Mouse (Mus musculus) limb, embryonic 12.5 days (tissue): ENCODE results near the gene Unc45a. TPM values are rescaled to one million over a fixed set of nuclear protein-coding genes. Genes with fewer than 3 reads are reported as not detected.

Source experiments
- ATAC-seq: fragments of 200-750 bp; cut with Nextera tagmentation; 2 replicates; pipeline ENCODE4 v1.8.0; 2017; ENCODE audit warnings: low read depth, moderate TSS enrichment; ENCODE audit not compliant: insufficient number of reproducible peaks, insufficient read depth, low FRiP score, low TSS enrichment
- H3K27ac ChIP-seq: fragments of 300-500 bp; sonication (generic); 2 replicates; pipeline ENCODE4 v1.5.1; 2016; ENCODE audit warnings: mild to moderate bottlenecking, moderate library complexity
- H3K27me3 ChIP-seq: fragments of 300-500 bp; sonication (generic); 2 replicates; pipeline ENCODE4 v1.6.1; 2016; ENCODE audit warnings: mild to moderate bottlenecking, moderate library complexity
- H3K36me3 ChIP-seq: fragments of 300-500 bp; sonication (generic); 2 replicates; pipeline ENCODE4 v1.6.1; 2016; ENCODE audit warnings: mild to moderate bottlenecking, moderate library complexity
- H3K4me1 ChIP-seq: fragments of 300-500 bp; sonication (generic); replicated peaks from 2 replicates; pipeline ENCODE4 v1.6.1; 2016
- H3K4me2 ChIP-seq: fragments of 300-500 bp; sonication (generic); 2 replicates; pipeline ENCODE4 v1.6.1; 2016; ENCODE audit warnings: mild to moderate bottlenecking, moderate library complexity
- H3K4me3 ChIP-seq: fragments of 300-500 bp; sonication (generic); replicated peaks from 2 replicates; pipeline ENCODE4 v1.5.1; 2016; ENCODE audit warnings: mild to moderate bottlenecking
- H3K9ac ChIP-seq: fragments of 300-500 bp; sonication (generic); replicated peaks from 2 replicates; pipeline ENCODE4 v1.6.1; 2016; ENCODE audit warnings: mild to moderate bottlenecking, moderate library complexity
- H3K9me3 ChIP-seq: fragments of 300-500 bp; sonication (generic); 2 replicates; pipeline ENCODE4 v1.6.1; 2016; ENCODE audit warnings: mild to moderate bottlenecking, moderate library complexity
- WGBS: fragments of 180-500 bp; shearing (Covaris S2); methylation state at CpG from one replicate; pipeline ENCODE4 v1.1.7; 2016; 5-methylcytosine and 5-hydroxymethylcytosine counted together
- polyA plus RNA-seq: library from polyadenylated mRNA; unstranded; fragments of >200 nt; fragmentation: Nextera tagmentation; extraction: Ambion mirVana; gene quantifications from 2 replicates; pipeline ENCODE4 v1.2.1, GENCODE M21; 2016

The Unc45a gene
- polyA plus RNA-seq, 1 experiment from 2014 or later = 61.8 TPM

- H3K9ac ChIP-seq = no peak overlapping the region
- H3K4me2 ChIP-seq = no peak overlapping the region
- H3K27me3 ChIP-seq = no peaks in the 10 kb centered on the region
- peaks cover 19% of the 10 kb centered on the region for H3K4me1 ChIP-seq
- no peak overlapping the region for H3K27ac ChIP-seq
- no peak for ATAC-seq
- WGBS = 93% methylated on average over 7 of the region's 7 CpGs
- H3K4me3 ChIP-seq = no peak overlapping the region
- H3K9me3 ChIP-seq = no peaks in the 10 kb centered on the region
- peaks cover 60% of the 10 kb centered on the region for H3K36me3 ChIP-seq
These were observed 26.4 kb upstream of the Unc45a start for GRCm38 (mm10) chr7:80367232-80367631.

GRCm38 (mm10) chr7:80365759-80366158 lies 25.0 kb upstream of the Unc45a start:
- H3K36me3 ChIP-seq = peaks cover 74% of the 10 kb centered on the region
- H3K27ac ChIP-seq = no peak overlapping the region
- H3K9ac ChIP-seq = no peak overlapping the region
- peaks cover 19% of the 10 kb centered on the region for H3K4me1 ChIP-seq
- WGBS = 87% methylated on average over 2 of the region's 2 CpGs
- no peak overlapping the region for H3K4me3 ChIP-seq
- no peak overlapping the region for H3K4me2 ChIP-seq
- no peaks in the 10 kb centered on the region for H3K9me3 ChIP-seq
- no peaks in the 10 kb centered on the region for H3K27me3 ChIP-seq
- ATAC-seq = no peak

GRCm38 (mm10) chr7:80360435-80360834 lies 19.6 kb upstream of the Unc45a start:
- Histone ChIP-seq H3K4me1 (no peaks in the 10 kb centered on the region), H3K9ac (no peak overlapping the region), H3K4me3 (no peak overlapping the region), H3K36me3 (peaks cover 96% of the 10 kb centered on the region), H3K27me3 (no peaks in the 10 kb centered on the region), H3K9me3 (no peaks in the 10 kb centered on the region), H3K27ac (no peak overlapping the region), H3K4me2 (no peak overlapping the region)
- 56% methylated on average over 3 of the region's 3 CpGs for WGBS
- ATAC-seq = no peak

GRCm38 (mm10) chr7:80358039-80358438 lies 17.2 kb upstream of the Unc45a start:
- Histone ChIP-seq H3K27me3 (no peaks in the 10 kb centered on the region), H3K9me3 (no peaks in the 10 kb centered on the region), H3K4me1 (no peaks in the 10 kb centered on the region), H3K4me3 (no peak overlapping the region), H3K4me2 (no peak overlapping the region), H3K9ac (no peak overlapping the region), H3K36me3 (peaks cover 93% of the 10 kb centered on the region), H3K27ac (no peak overlapping the region)
- ATAC-seq = no peak
- WGBS = 84% methylated on average over 4 of the region's 4 CpGs

GRCm38 (mm10) chr7:80357156-80357555 lies 16.4 kb upstream of the Unc45a start:
- Histone ChIP-seq H3K4me1 (no peaks in the 10 kb centered on the region), H3K27me3 (no peaks in the 10 kb centered on the region), H3K36me3 (peaks cover 93% of the 10 kb centered on the region), H3K4me3 (no peak overlapping the region), H3K9ac (no peak overlapping the region), H3K4me2 (no peak overlapping the region), H3K9me3 (no peaks in the 10 kb centered on the region), H3K27ac (peak overlapping the region; percentile 45; the same call in 1 of the 2 replicates)
- 79% methylated on average over 8 of the region's 8 CpGs for WGBS
- ATAC-seq = no peak

- H3K27me3 ChIP-seq = no peaks in the 10 kb centered on the region
- 89% methylated on average over 13 of the region's 13 CpGs for WGBS
- no peak overlapping the region for H3K9ac ChIP-seq
- 0 out of 2 replicates have a peak overlapping the region, but pooled peaks have one; percentile 45 for H3K27ac ChIP-seq
- no peak for ATAC-seq
- H3K4me3 ChIP-seq = no peak overlapping the region
- H3K9me3 ChIP-seq = no peaks in the 10 kb centered on the region
- no peaks in the 10 kb centered on the region for H3K4me1 ChIP-seq
- H3K4me2 ChIP-seq = no peak overlapping the region
- peaks cover 91% of the 10 kb centered on the region for H3K36me3 ChIP-seq
These were observed 15.5 kb upstream of the Unc45a start for GRCm38 (mm10) chr7:80356351-80356750.

- Histone ChIP-seq H3K36me3 (peaks cover 73% of the 10 kb centered on the region), H3K9me3 (no peaks in the 10 kb centered on the region), H3K4me2 (no peak overlapping the region), H3K27me3 (no peaks in the 10 kb centered on the region), H3K4me1 (peaks cover 4% of the 10 kb centered on the region), H3K9ac (no peak overlapping the region; the same call in 1 of the 2 replicates), H3K4me3 (no peak overlapping the region), H3K27ac (no peak overlapping the region)
- 90% methylated on average over 8 of the region's 8 CpGs for WGBS
- no peak for ATAC-seq
These were observed 12.1 kb upstream of the Unc45a start for GRCm38 (mm10) chr7:80352920-80353319.

- no peak overlapping the region for H3K4me3 ChIP-seq
- peaks cover 21% of the 10 kb centered on the region for H3K4me1 ChIP-seq
- H3K36me3 ChIP-seq = peaks cover 52% of the 10 kb centered on the region
- no peak overlapping the region for H3K27ac ChIP-seq
- no peaks in the 10 kb centered on the region for H3K27me3 ChIP-seq
- no peak overlapping the region for H3K4me2 ChIP-seq
- no peak overlapping the region for H3K9ac ChIP-seq
- WGBS = 76% methylated on average over 2 of the region's 2 CpGs
- no peaks in the 10 kb centered on the region for H3K9me3 ChIP-seq
- ATAC-seq = no peak
These were observed 10.0 kb upstream of the Unc45a start for GRCm38 (mm10) chr7:80350808-80351207.

GRCm38 (mm10) chr7:80347670-80348586 lies 7.1 kb upstream of the Unc45a start:
- peak overlapping the region; percentile 80 for H3K27ac ChIP-seq
- no peak overlapping the region for H3K4me2 ChIP-seq
- no peak overlapping the region for H3K9ac ChIP-seq
- H3K4me3 ChIP-seq = no peak overlapping the region
- H3K4me1 ChIP-seq = peaks cover 26% of the 10 kb centered on the region
- ATAC-seq = no peak
- 53% methylated on average over 13 of the region's 13 CpGs for WGBS
- peaks cover 35% of the 10 kb centered on the region for H3K36me3 ChIP-seq
- H3K27me3 ChIP-seq = no peaks in the 10 kb centered on the region
- H3K9me3 ChIP-seq = no peaks in the 10 kb centered on the region

- H3K4me3 ChIP-seq = no peak overlapping the region
- H3K27ac ChIP-seq = peak overlapping the region; percentile 50; the same call in 1 of the 2 replicates
- peaks cover 30% of the 10 kb centered on the region for H3K4me1 ChIP-seq
- no peaks in the 10 kb centered on the region for H3K9me3 ChIP-seq
- no peak for ATAC-seq
- H3K9ac ChIP-seq = no peak overlapping the region; the same call in 1 of the 2 replicates
- H3K36me3 ChIP-seq = peaks cover 25% of the 10 kb centered on the region
- no peaks in the 10 kb centered on the region for H3K27me3 ChIP-seq
- no peak overlapping the region for H3K4me2 ChIP-seq
- 87% methylated on average over 5 of the region's 5 CpGs for WGBS
These were observed 6.0 kb upstream of the Unc45a start for GRCm38 (mm10) chr7:80346830-80347229.

- Histone ChIP-seq H3K9ac (no peak overlapping the region), H3K27me3 (no peaks in the 10 kb centered on the region), H3K4me3 (no peak overlapping the region), H3K4me1 (peaks cover 32% of the 10 kb centered on the region), H3K36me3 (peaks cover 20% of the 10 kb centered on the region), H3K9me3 (no peaks in the 10 kb centered on the region), H3K27ac (no peak overlapping the region), H3K4me2 (no peak overlapping the region)
- no peak for ATAC-seq
- 95% methylated on average over 9 of the region's 9 CpGs for WGBS
These were observed 5.4 kb upstream of the Unc45a start for GRCm38 (mm10) chr7:80346173-80346572.
